ENCODE assay signal across 15 mouse cellular contexts in genomic region chr12:16818513-16818912, GRCm38 (mm10). TPM values are rescaled to one million over a fixed set of nuclear protein-coding genes. Genes with fewer than 3 reads are reported as not detected.
DNase-seq lines count a peak whose midpoint lies in the region; ATAC-seq lines count a peak whose summit lies in the region.
"Had no signal": no experiment of that assay in that cellular context is flagged by ENCODE, and none has a peak within 500 bp of the region (broad histone marks: within the 10 kb centered on the region; RNA-seq: fewer than 3 reads in every experiment).

No protein-coding gene starts in this region.

- no peaks in the 10 kb centered on the region for H3K9me3 ChIP-seq in hindbrain, embryonic 11.5 days (ENCODE audit: control insufficient read depth, low read length)
- no peaks in the 10 kb centered on the region for H3K9me3 ChIP-seq in midbrain, embryonic 11.5 days (ENCODE audit: control insufficient read depth, low read length)
- no peaks in the 10 kb centered on the region for H3K9me3 ChIP-seq in neural tube, embryonic 13.5 days
- H3K9me3 ChIP-seq: intestine, embryonic 15.5 days had no signal

- no peaks in the 10 kb centered on the region for H3K27me3 ChIP-seq in hindbrain, embryonic 11.5 days (ENCODE audit: control insufficient read depth, insufficient read depth, low read length)
- H3K27me3 ChIP-seq in midbrain, embryonic 11.5 days (ENCODE audit: control insufficient read depth, insufficient read depth, low read length) = no peaks in the 10 kb centered on the region
- H3K27me3 ChIP-seq in neural tube, embryonic 13.5 days = no peaks in the 10 kb centered on the region
- H3K27me3 ChIP-seq: intestine, embryonic 15.5 days had no signal

- 28% methylated on average over 11 of the region's 11 CpGs for WGBS in hindbrain, embryonic 11.5 days
- 34% methylated on average over 11 of the region's 11 CpGs for WGBS in midbrain, embryonic 11.5 days
- 25% methylated on average over 11 of the region's 11 CpGs for WGBS in neural tube, embryonic 13.5 days

- ATAC-seq in hindbrain, embryonic 11.5 days (ENCODE audit: low FRiP score) = peak; percentile 87
- ATAC-seq in midbrain, embryonic 11.5 days (ENCODE audit: low FRiP score) = peak; percentile 77
- peak; percentile 64; the same call in 1 of the 2 replicates for ATAC-seq in neural tube, embryonic 13.5 days (ENCODE audit: low read depth)
- ATAC-seq in megakaryocyte, adult 5-6 weeks (ENCODE audit: poor library complexity, severe bottlenecking) = no peak
- ATAC-seq: CD4-positive, CD25-positive, alpha-beta regulatory T cell, adult 4 months; intestine, embryonic 15.5 days had no signal

- H3K4me1 ChIP-seq in hindbrain, embryonic 11.5 days (replicated peaks; ENCODE audit: control insufficient read depth, insufficient read depth, low read length) = no peaks in the 10 kb centered on the region
- peaks cover 13% of the 10 kb centered on the region; the same call in 1 of the 2 replicates for H3K4me1 ChIP-seq in midbrain, embryonic 11.5 days (ENCODE audit: control insufficient read depth, insufficient read depth, low read length)
- peaks cover 15% of the 10 kb centered on the region for H3K4me1 ChIP-seq in neural tube, embryonic 13.5 days (replicated peaks)
- H3K4me1 ChIP-seq: intestine, embryonic 15.5 days had no signal

- H3K27ac ChIP-seq in hindbrain, embryonic 11.5 days (ENCODE audit: low read depth, low read length) = peak overlapping the region; percentile 62
- peak overlapping the region; percentile 40 for H3K27ac ChIP-seq in midbrain, embryonic 11.5 days (ENCODE audit: low read depth, low read length)
- peak overlapping the region; percentile 55; the same call in 1 of the 2 replicates for H3K27ac ChIP-seq in neural tube, embryonic 13.5 days (replicated peaks)
- H3K27ac ChIP-seq: intestine, embryonic 15.5 days; liver, embryonic 14.5 days had no signal

- peaks cover 13% of the 10 kb centered on the region for H3K36me3 ChIP-seq in hindbrain, embryonic 11.5 days (ENCODE audit: control insufficient read depth, insufficient read depth, low read length)
- peaks cover 18% of the 10 kb centered on the region; the same call in 1 of the 2 replicates for H3K36me3 ChIP-seq in midbrain, embryonic 11.5 days (ENCODE audit: control insufficient read depth, insufficient read depth, low read length)
- H3K36me3 ChIP-seq in neural tube, embryonic 13.5 days = peaks cover 74% of the 10 kb centered on the region

- no peak overlapping the region for H3K4me3 ChIP-seq in hindbrain, embryonic 11.5 days (ENCODE audit: low read depth, low read length)
- H3K4me3 ChIP-seq in midbrain, embryonic 11.5 days (ENCODE audit: low read depth, low read length) = no peak overlapping the region
- H3K4me3 ChIP-seq in neural tube, embryonic 13.5 days = no peak overlapping the region
- H3K4me3 ChIP-seq: intestine, embryonic 15.5 days had no signal

- no peak overlapping the region for H3K4me2 ChIP-seq in hindbrain, embryonic 11.5 days (replicated peaks; ENCODE audit: low read depth, low read length)
- H3K4me2 ChIP-seq in midbrain, embryonic 11.5 days = no peak overlapping the region
- no peak overlapping the region for H3K4me2 ChIP-seq in neural tube, embryonic 13.5 days
- H3K4me2 ChIP-seq: intestine, embryonic 15.5 days had no signal

- DNase-seq in embryo, embryonic 11 days = peak; percentile 63
- peak; percentile 79 for DNase-seq in hindbrain, embryonic 11.5 days (ENCODE audit: low spot score)
- no peak for DNase-seq in midbrain, embryonic 11.5 days (ENCODE audit: low spot score, missing footprints)
- no peak for DNase-seq in kidney, adult 18-20 months
- DNase-seq in adrenal gland, adult 2 months = no peak
- DNase-seq: cerebellum, adult 11-12 months; gastrocnemius, postnatal 10 days; heart, postnatal 10 days; kidney, postnatal 36 days; layer of hippocampus, postnatal 36 days had no signal

- H3K9ac ChIP-seq in hindbrain, embryonic 11.5 days (ENCODE audit: low read depth, low read length) = no peak overlapping the region
- no peak overlapping the region for H3K9ac ChIP-seq in midbrain, embryonic 11.5 days (ENCODE audit: low read length)
- no peak overlapping the region for H3K9ac ChIP-seq in neural tube, embryonic 13.5 days
- H3K9ac ChIP-seq: intestine, embryonic 15.5 days; liver, embryonic 14.5 days had no signal

RNA-seq across cellular contexts. Expression of gene E2f6, which starts 7.8 kb away (rescaled TPM):
- polyA plus RNA-seq in hindbrain, embryonic 11.5 days (2014; fragmentation: Nextera tagmentation; extraction: Ambion mirVana) = 75.3 and 76.5 TPM in 2 replicates
- polyA plus RNA-seq in midbrain, embryonic 11.5 days (2014; fragmentation: Nextera tagmentation; extraction: Ambion mirVana) = 83.8 and 85.1 TPM in 2 replicates
- polyA plus RNA-seq in neural tube, embryonic 13.5 days (2015; fragmentation: Nextera tagmentation; extraction: Ambion mirVana) = 36.7 and 39.2 TPM in 2 replicates
- 34.2 and 34.4 TPM in 2 replicates for total RNA-seq in megakaryocyte, adult 5-6 weeks (2015)
- total RNA-seq in megakaryocyte, adult 5-6 weeks (2017) = 28.3 and 33.8 TPM in 2 replicates
- 10 to 100 TPM; 35.9 to 46.1 TPM for total RNA-seq in adrenal gland, adult 2 months (2021)
- polyA plus RNA-seq in adrenal gland, adult 2 months (2012; rRNA removed) = 16.4 and 18.6 TPM in 2 replicates

RNA-seq across cellular contexts. Expression of gene Greb1, which starts 17.8 kb away (rescaled TPM):
- polyA plus RNA-seq in hindbrain, embryonic 11.5 days (2014; fragmentation: Nextera tagmentation; extraction: Ambion mirVana) = 8.8 and 11.2 TPM in 2 replicates
- polyA plus RNA-seq in midbrain, embryonic 11.5 days (2014; fragmentation: Nextera tagmentation; extraction: Ambion mirVana) = 11.3 and 15.4 TPM in 2 replicates
- polyA plus RNA-seq in neural tube, embryonic 13.5 days (2015; fragmentation: Nextera tagmentation; extraction: Ambion mirVana) = 1.4 and 2.2 TPM in 2 replicates
- total RNA-seq in megakaryocyte, adult 5-6 weeks (2015) = 0.68 TPM in 1 of 2 replicates, not detected in the other
- not detected in 2 replicates for total RNA-seq in megakaryocyte, adult 5-6 weeks (2017)
- total RNA-seq in adrenal gland, adult 2 months (2021) = 10 to 100 TPM; 42.7 to 62.6 TPM
- 58.8 and 81.7 TPM in 2 replicates for polyA plus RNA-seq in adrenal gland, adult 2 months (2012; rRNA removed)

Comparison
In these comparisons a context has a peak if more than half of its experiments do, and no peak if none do; other contexts are left out.
1. DNase-seq: peak in embryo, embryonic 11 days (single experiment) and hindbrain, embryonic 11.5 days (single experiment); none in midbrain, embryonic 11.5 days (single experiment), kidney, adult 18-20 months (single experiment) and adrenal gland, adult 2 months (single experiment).
2. Peak in every context shown above with its lines, with median percentiles within 50 percentile points of each other: H3K27ac ChIP-seq.